Mouse (Mus musculus) midbrain, embryonic 16.5 days (tissue): Measurements from ENCODE around the gene Rpp25l. TPM values are rescaled to one million over a fixed set of nuclear protein-coding genes. Genes with fewer than 3 reads are reported as not detected.
"Not testable (repeated sequence)": the region's sequence is repeated elsewhere in the genome, so short reads cannot be mapped to it uniquely, and the experiment has no call there.

ENCODE experiments used
- ATAC-seq: fragments of 200-750 bp; cut with Nextera tagmentation; 2 replicates; pipeline ENCODE4 v1.8.0; 2017; ENCODE audit warnings: moderate TSS enrichment
- H3K27ac ChIP-seq: fragments of 300-500 bp; sonication (generic); 2 replicates; pipeline ENCODE4 v1.5.1; 2014; ENCODE audit warnings: mild to moderate bottlenecking, low read length, mixed read lengths
- H3K27me3 ChIP-seq: fragments of 300-500 bp; sonication (generic); 2 replicates; pipeline ENCODE4 v1.6.1; 2014; ENCODE audit warnings: low read depth, low read length, mixed read lengths; ENCODE audit not compliant: control insufficient read depth, insufficient read depth
- H3K36me3 ChIP-seq: fragments of 300-500 bp; sonication (generic); 2 replicates; pipeline ENCODE4 v1.6.1; 2014; ENCODE audit warnings: mild to moderate bottlenecking, low read length, moderate library complexity, mixed read lengths; ENCODE audit not compliant: control insufficient read depth, insufficient read depth
- H3K4me1 ChIP-seq: fragments of 300-500 bp; sonication (generic); 2 replicates; pipeline ENCODE4 v1.6.1; 2014; ENCODE audit warnings: mild to moderate bottlenecking, low read length, mixed read lengths; ENCODE audit not compliant: control insufficient read depth, insufficient read depth
- H3K4me2 ChIP-seq: fragments of 300-500 bp; sonication (generic); 2 replicates; pipeline ENCODE4 v1.6.1; 2014; ENCODE audit warnings: mild to moderate bottlenecking, low read length, mixed read lengths
- H3K4me3 ChIP-seq: fragments of 300-500 bp; sonication (generic); 2 replicates; pipeline ENCODE4 v1.5.1; 2014; ENCODE audit warnings: low read depth, mild to moderate bottlenecking, low read length, moderate library complexity, mixed read lengths
- H3K9ac ChIP-seq: fragments of 300-500 bp; sonication (generic); 2 replicates; pipeline ENCODE4 v1.6.1; 2014; ENCODE audit warnings: low read depth, low read length, mixed read lengths
- H3K9me3 ChIP-seq: fragments of 300-500 bp; sonication (generic); replicated peaks from 2 replicates; pipeline ENCODE4 v1.6.1; 2014; ENCODE audit warnings: mild to moderate bottlenecking, low read length, mixed read lengths; ENCODE audit not compliant: control insufficient read depth, poor library complexity, severe bottlenecking
- WGBS: fragments of 180-500 bp; shearing (Covaris S2); extraction: QIAGEN DNeasy Blood & Tissue Kit; methylation state at CpG from one replicate; pipeline ENCODE4 v1.1.7; 2014; 5-methylcytosine and 5-hydroxymethylcytosine counted together
- polyA plus RNA-seq: library from polyadenylated mRNA; unstranded; fragments of >200 nt; fragmentation: Nextera tagmentation; extraction: Ambion mirVana; gene quantifications from 2 replicates; pipeline ENCODE4 v1.2.1, GENCODE M21; 2015

Gene Rpp25l
- polyA plus RNA-seq = 52.3 and 52.4 TPM in 2 replicates

DNA sequence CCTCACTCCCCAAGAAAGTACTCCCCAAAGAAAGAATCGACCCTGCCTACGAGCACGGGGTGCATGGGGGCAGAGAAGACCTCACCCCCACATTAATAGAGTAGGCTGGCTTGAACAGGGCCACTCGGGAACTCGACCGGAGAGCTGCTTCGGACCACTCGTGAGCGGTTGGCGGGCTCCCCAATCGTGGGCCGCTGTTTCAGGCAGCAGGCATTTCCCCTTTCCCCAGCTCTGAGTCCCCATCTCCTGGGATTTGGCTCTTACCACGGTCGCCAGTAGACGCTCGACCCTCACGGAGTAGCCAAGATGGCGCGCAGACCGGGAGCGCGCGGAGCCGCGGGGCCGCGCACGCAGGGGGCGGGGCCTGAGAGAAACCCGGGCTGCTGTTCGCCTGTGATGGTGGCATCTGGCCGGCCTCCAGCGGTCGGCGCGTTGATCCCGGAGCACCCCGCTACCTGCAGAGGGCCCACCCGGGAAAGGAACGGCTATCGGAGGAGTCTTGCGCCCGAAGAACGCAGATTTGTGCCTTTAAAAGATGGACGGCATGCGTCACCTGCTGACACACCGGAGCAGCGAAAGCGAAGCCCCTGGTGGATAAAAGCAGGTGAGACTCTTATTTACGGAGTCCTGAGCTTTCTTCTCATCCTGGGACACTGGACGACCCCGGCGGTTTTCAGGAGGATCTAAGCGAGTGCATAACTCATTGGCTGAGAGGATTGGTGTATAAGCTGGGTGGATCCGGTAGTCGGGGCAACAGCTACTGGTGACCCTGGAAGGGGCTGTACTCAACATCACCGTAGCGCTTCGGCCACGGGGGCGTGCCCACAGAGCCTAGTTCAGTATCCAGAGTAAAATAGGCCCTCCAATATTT is at the start of gene Rpp25l:
TSS of gene Rpp25l (minus strand) at position 338 of the 871 bp plus-strand sequence.
- Histone ChIP-seq H3K9me3 (no peaks in the 10 kb centered on the region), H3K27ac (peak within 1 kb of the TSS; percentile 86), H3K27me3 (no peaks in the 10 kb centered on the region), H3K36me3 (peaks cover 12% of the 10 kb centered on the region), H3K4me1 (peaks cover 31% of the 10 kb centered on the region), H3K4me2 (peak within 1 kb of the TSS; percentile 90), H3K9ac (peak within 1 kb of the TSS; percentile 89), H3K4me3 (peak within 1 kb of the TSS; percentile 71)
- ATAC-seq = peak; percentile 75
- whole genome bisulfite sequencing = under 1% methylated on average over 61 of the region's 61 CpGs

GRCm38 (mm10) chr4:41762688-41763114 is 49.4 kb upstream of the Rpp25l start:
- not testable (repeated sequence) for H3K9ac ChIP-seq, H3K4me3 ChIP-seq, H3K9me3 ChIP-seq, H3K36me3 ChIP-seq, H3K27ac ChIP-seq, H3K27me3 ChIP-seq, ATAC-seq, H3K4me2 ChIP-seq
- WGBS = 40% methylated on average over 8 of the region's 8 CpGs
- peaks cover 14% of the 10 kb centered on the region for H3K4me1 ChIP-seq

- no peaks in the 10 kb centered on the region for H3K9me3 ChIP-seq
- ATAC-seq = peak; percentile 50
- 41% methylated on average over 8 of the region's 8 CpGs for WGBS
- H3K27ac ChIP-seq = no peak overlapping the region
- H3K36me3 ChIP-seq = no peaks in the 10 kb centered on the region; the same call in 1 of the 2 replicates
- no peak overlapping the region for H3K4me2 ChIP-seq
- no peak overlapping the region for H3K9ac ChIP-seq
- no peaks in the 10 kb centered on the region for H3K27me3 ChIP-seq
- peaks cover 14% of the 10 kb centered on the region for H3K4me1 ChIP-seq
- no peak overlapping the region for H3K4me3 ChIP-seq
Observed at GRCm38 (mm10) chr4:41762099-41762687, 48.9 kb upstream of the Rpp25l start.

- Histone ChIP-seq H3K9me3 (no peaks in the 10 kb centered on the region), H3K27me3 (no peaks in the 10 kb centered on the region), H3K36me3 (no peaks in the 10 kb centered on the region; the same call in 1 of the 2 replicates), H3K9ac (no peak overlapping the region), H3K4me2 (no peak overlapping the region), H3K4me1 (peaks cover 14% of the 10 kb centered on the region), H3K27ac (no peak overlapping the region), H3K4me3 (no peak overlapping the region)
- no peak for ATAC-seq
Observed at GRCm38 (mm10) chr4:41761680-41762079, 48.3 kb upstream of the Rpp25l start.

GRCm38 (mm10) chr4:41760911-41761310 is 47.6 kb upstream of the Rpp25l start:
- no peaks in the 10 kb centered on the region for H3K9me3 ChIP-seq
- H3K4me2 ChIP-seq = peak overlapping the region; percentile 63
- no peak overlapping the region; the same call in 1 of the 2 replicates for H3K27ac ChIP-seq
- WGBS = 84% methylated on average over 4 of the region's 4 CpGs
- peak overlapping the region; percentile 40; the same call in 1 of the 2 replicates for H3K4me3 ChIP-seq
- no peak for ATAC-seq
- peaks cover 19% of the 10 kb centered on the region for H3K4me1 ChIP-seq
- H3K27me3 ChIP-seq = no peaks in the 10 kb centered on the region
- H3K9ac ChIP-seq = peak overlapping the region; percentile 65; the same call in 1 of the 2 replicates
- H3K36me3 ChIP-seq = no peaks in the 10 kb centered on the region; the same call in 1 of the 2 replicates

DNA sequence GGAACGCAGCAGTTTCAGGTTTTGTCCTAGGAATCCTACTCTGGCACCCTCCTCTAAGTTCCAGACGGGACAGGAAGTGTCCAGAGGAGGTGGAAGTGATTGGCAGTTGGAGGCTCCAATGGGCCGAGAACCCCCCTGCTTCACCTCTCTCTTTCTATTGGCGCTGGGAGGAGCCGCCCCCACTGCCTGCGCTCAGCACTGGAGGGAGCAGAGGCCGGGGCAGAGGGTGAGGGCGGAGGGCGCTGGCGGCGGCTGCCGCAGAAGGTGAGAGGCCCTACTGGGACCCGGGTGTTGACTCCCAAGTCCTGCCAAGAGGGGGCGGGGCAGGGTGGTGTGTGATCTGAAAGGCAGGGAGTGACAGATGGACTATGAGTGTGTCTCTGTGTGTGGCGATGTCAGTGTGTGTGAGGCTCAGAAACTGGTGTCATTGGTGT is 47.0 kb upstream of the Rpp25l start:
- H3K4me1 ChIP-seq = peaks cover 19% of the 10 kb centered on the region
- WGBS = under 1% methylated on average over 15 of the region's 15 CpGs
- H3K4me2 ChIP-seq = peak overlapping the region; percentile 63
- peak overlapping the region; percentile 65 for H3K9ac ChIP-seq
- H3K4me3 ChIP-seq = peak overlapping the region; percentile 40
- peak; percentile 30; the same call in 1 of the 2 replicates for ATAC-seq
- no peak overlapping the region; the same call in 1 of the 2 replicates for H3K27ac ChIP-seq
- H3K36me3 ChIP-seq = no peaks in the 10 kb centered on the region; the same call in 1 of the 2 replicates
- H3K27me3 ChIP-seq = no peaks in the 10 kb centered on the region
- no peaks in the 10 kb centered on the region for H3K9me3 ChIP-seq

DNA sequence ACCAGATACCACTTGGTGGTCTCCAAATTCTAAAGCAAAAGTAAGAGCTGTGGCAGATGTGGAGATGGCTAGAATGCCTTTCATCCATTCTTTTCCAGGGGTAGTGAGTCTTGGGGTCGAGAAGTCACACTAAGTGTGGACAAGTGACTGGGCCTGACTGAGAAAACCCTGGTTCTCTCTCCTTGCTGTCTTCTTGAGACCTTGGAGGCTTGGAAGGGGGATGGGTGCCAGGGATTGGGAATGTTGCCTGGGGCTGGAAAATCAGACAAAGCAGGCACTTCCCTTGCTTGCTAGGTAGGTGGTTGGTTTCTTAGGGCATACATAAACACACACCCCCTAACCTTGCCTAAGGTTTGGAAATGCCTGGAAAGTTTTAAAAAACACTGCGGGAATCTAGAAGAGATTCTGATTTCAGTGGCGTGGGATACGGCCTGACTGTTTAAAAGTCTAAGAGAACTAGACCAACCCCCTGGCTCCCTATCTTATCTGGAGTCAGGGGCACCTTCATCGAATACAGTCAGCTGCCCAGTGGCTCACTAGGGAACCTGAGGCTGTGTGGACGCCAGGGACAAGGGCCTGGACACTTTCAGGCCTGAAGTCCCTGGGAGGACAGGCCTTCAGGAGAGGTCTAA is 46.4 kb upstream of the Rpp25l start:
- 43% methylated on average over 6 of the region's 6 CpGs for WGBS
- H3K4me2 ChIP-seq = peak overlapping the region; percentile 63
- peak overlapping the region; percentile 65 for H3K9ac ChIP-seq
- H3K27ac ChIP-seq = no peak overlapping the region
- H3K9me3 ChIP-seq = no peaks in the 10 kb centered on the region
- peaks cover 21% of the 10 kb centered on the region for H3K4me1 ChIP-seq
- H3K36me3 ChIP-seq = no peaks in the 10 kb centered on the region; the same call in 1 of the 2 replicates
- no peaks in the 10 kb centered on the region for H3K27me3 ChIP-seq
- ATAC-seq = no peak
- peak overlapping the region; percentile 40; the same call in 1 of the 2 replicates for H3K4me3 ChIP-seq

DNA sequence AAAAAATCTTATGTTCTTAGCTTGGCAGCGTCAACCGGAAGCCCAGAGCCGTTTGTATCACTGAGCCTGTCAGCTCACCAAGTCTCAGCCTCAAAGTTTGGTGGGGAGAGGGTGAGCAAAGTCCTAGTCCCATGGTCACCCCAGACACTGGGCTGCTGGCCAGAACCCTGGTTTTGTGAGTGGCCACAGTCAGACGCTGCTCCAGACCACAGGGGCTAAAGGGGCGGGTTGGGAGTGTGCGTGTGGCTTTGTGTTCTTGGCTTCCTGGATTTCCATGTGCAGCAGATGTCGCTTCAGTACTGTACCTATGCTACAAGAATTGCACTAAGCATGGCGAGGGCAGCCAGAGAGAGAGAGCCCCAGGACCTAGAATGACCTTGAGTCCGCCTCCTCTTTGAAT is 45.9 kb upstream of the Rpp25l start:
- ATAC-seq = no peak
- Histone ChIP-seq H3K4me2 (no peak overlapping the region), H3K36me3 (no peaks in the 10 kb centered on the region; the same call in 1 of the 2 replicates), H3K4me1 (peaks cover 23% of the 10 kb centered on the region), H3K27me3 (no peaks in the 10 kb centered on the region), H3K27ac (no peak overlapping the region), H3K4me3 (no peak overlapping the region), H3K9ac (no peak overlapping the region), H3K9me3 (no peaks in the 10 kb centered on the region)
- 84% methylated on average over 9 of the region's 9 CpGs for WGBS
